29 mouse cellular contexts compared by ENCODE assay signal in the genomic region with DNA sequence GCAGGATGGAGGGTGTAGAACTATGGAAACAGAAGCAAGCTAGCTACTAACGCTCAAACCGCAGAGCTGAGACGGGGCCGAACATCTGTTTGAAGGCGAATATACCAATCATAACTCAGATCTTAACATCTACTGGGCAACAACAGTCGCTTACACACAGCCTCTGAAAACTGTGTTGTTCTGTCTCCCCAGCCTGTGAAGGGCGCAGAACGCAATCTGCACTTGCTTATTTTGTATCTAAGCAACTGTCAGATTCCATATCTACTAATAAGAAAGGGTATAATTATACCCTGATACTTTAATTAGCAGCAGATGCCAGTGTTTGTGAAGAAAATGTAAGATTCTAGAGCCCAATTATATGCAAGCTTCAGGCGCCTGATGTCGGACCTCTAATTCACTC.
DNase-seq lines count a peak whose midpoint lies in the region; ATAC-seq and TF ChIP-seq lines count a peak whose summit lies in the region.
"Had no signal": no experiment of that assay in that cellular context is flagged by ENCODE, and none has a peak within 500 bp of the region (broad histone marks: within the 10 kb centered on the region; RNA-seq: fewer than 3 reads in every experiment).

No protein-coding gene starts in this region.

- ATAC-seq in forebrain, embryonic 13.5 days = 0 out of 2 replicates have a peak, but pooled peaks have one; percentile 20
- peak; percentile 65 for ATAC-seq in forebrain, postnatal 0 days
- ATAC-seq: hindbrain, embryonic 16.5 days; midbrain, embryonic 13.5 days had no signal

- H3K9me3 ChIP-seq in forebrain, embryonic 13.5 days (replicated peaks) = no peaks in the 10 kb centered on the region
- H3K9me3 ChIP-seq in forebrain, embryonic 10.5 days = no peaks in the 10 kb centered on the region; the same call in 1 of the 2 replicates
- H3K9me3 ChIP-seq in forebrain, postnatal 0 days (ENCODE audit: low read length) = no peaks in the 10 kb centered on the region
- H3K9me3 ChIP-seq: embryonic facial prominence, embryonic 13.5 days; heart, embryonic 10.5 days; heart, embryonic 15.5 days; liver, embryonic 15.5 days; lung, embryonic 15.5 days; midbrain, embryonic 13.5 days; neural tube, embryonic 13.5 days had no signal

- no peak overlapping the region for H3K4me2 ChIP-seq in forebrain, embryonic 13.5 days
- no peak overlapping the region for H3K4me2 ChIP-seq in forebrain, postnatal 0 days (ENCODE audit: low read depth)
- H3K4me2 ChIP-seq: embryonic facial prominence, embryonic 13.5 days; heart, embryonic 15.5 days; liver, embryonic 15.5 days; lung, embryonic 15.5 days; midbrain, embryonic 13.5 days; neural tube, embryonic 13.5 days had no signal

- no peak overlapping the region for H3K9ac ChIP-seq in forebrain, embryonic 13.5 days
- no peak overlapping the region for H3K9ac ChIP-seq in forebrain, postnatal 0 days
- H3K9ac ChIP-seq: embryonic facial prominence, embryonic 13.5 days; heart, embryonic 15.5 days; liver, embryonic 15.5 days; lung, embryonic 15.5 days; midbrain, embryonic 13.5 days; neural tube, embryonic 13.5 days had no signal

- H3K27me3 ChIP-seq in forebrain, embryonic 13.5 days = no peaks in the 10 kb centered on the region
- H3K27me3 ChIP-seq in forebrain, embryonic 10.5 days (ENCODE audit: poor library complexity, severe bottlenecking) = no peaks in the 10 kb centered on the region
- no peaks in the 10 kb centered on the region for H3K27me3 ChIP-seq in forebrain, postnatal 0 days (ENCODE audit: insufficient read depth, low read length)
- H3K27me3 ChIP-seq: heart, embryonic 15.5 days; liver, embryonic 15.5 days; lung, embryonic 15.5 days; midbrain, embryonic 13.5 days; neural tube, embryonic 13.5 days had no signal

- 83% methylated on average over 10 of the region's 10 CpGs for WGBS in forebrain, embryonic 13.5 days
- 94% methylated on average over 10 of the region's 10 CpGs for WGBS in forebrain, embryonic 10.5 days
- 53% methylated on average over 10 of the region's 10 CpGs for WGBS in forebrain, postnatal 0 days

- no peaks in the 10 kb centered on the region for H3K36me3 ChIP-seq in forebrain, embryonic 13.5 days (ENCODE audit: poor library complexity, severe bottlenecking)
- H3K36me3 ChIP-seq in forebrain, embryonic 10.5 days (replicated peaks) = no peaks in the 10 kb centered on the region
- H3K36me3 ChIP-seq in forebrain, postnatal 0 days (ENCODE audit: insufficient read depth) = no peaks in the 10 kb centered on the region
- H3K36me3 ChIP-seq: embryonic facial prominence, embryonic 13.5 days; heart, embryonic 10.5 days; heart, embryonic 15.5 days; liver, embryonic 15.5 days; lung, embryonic 15.5 days; midbrain, embryonic 13.5 days; neural tube, embryonic 13.5 days had no signal

- TF ChIP-seq CTCF in forebrain, postnatal 0 days (IDR thresholded peaks at IDR 0.05; ENCODE audit: low read depth) = no peak

- no peak for DNase-seq in forebrain, embryonic 10.5 days (ENCODE audit: extremely low spot score, low spot score)
- peak; percentile 58 to 75 for DNase-seq in right cerebral cortex, postnatal 10 days (ENCODE audit: low spot score in 2 of 2)
- DNase-seq in right cerebral cortex, postnatal 36 days (ENCODE audit: low spot score in 2 of 2) = no peak
- DNase-seq in forebrain, postnatal 0 days = peak; percentile 68
- peak; percentile 47 for DNase-seq in telencephalon, adult 2 months (ENCODE audit: low read depth, low spot score)
- DNase-seq in retina, embryonic 14.5 days (ENCODE audit: low spot score) = no peak
- no peak for DNase-seq in retina, postnatal 1 day
- DNase-seq: adrenal gland, postnatal 25 days; cerebellum, adult 2 months; cerebellum, postnatal 14 days; gastrocnemius, postnatal 14 days; heart, adult 11 months; kidney, adult 18-20 months; kidney, postnatal 36 days; liver; lung, postnatal 36 days; right cerebral cortex, postnatal 4 days; thymus, adult 2 months; thymus, postnatal 4 days had no signal

- H3K4me3 ChIP-seq in forebrain, embryonic 13.5 days = no peak overlapping the region
- no peak overlapping the region for H3K4me3 ChIP-seq in forebrain, embryonic 10.5 days
- no peak overlapping the region for H3K4me3 ChIP-seq in forebrain, postnatal 0 days (ENCODE audit: low read depth, low read length)
- H3K4me3 ChIP-seq: embryonic facial prominence, embryonic 13.5 days; heart, embryonic 10.5 days; heart, embryonic 15.5 days; liver, embryonic 15.5 days; lung, embryonic 15.5 days; midbrain, embryonic 13.5 days; neural tube, embryonic 13.5 days had no signal

- peaks cover 7% of the 10 kb centered on the region; the same call in 1 of the 2 replicates for H3K4me1 ChIP-seq in forebrain, embryonic 13.5 days
- peaks cover 7% of the 10 kb centered on the region for H3K4me1 ChIP-seq in forebrain, embryonic 10.5 days
- H3K4me1 ChIP-seq in forebrain, postnatal 0 days (ENCODE audit: insufficient read depth) = no peaks in the 10 kb centered on the region
- H3K4me1 ChIP-seq: embryonic facial prominence, embryonic 13.5 days; heart, embryonic 10.5 days; heart, embryonic 15.5 days; liver, embryonic 15.5 days; lung, embryonic 15.5 days had no signal

- H3K27ac ChIP-seq in forebrain, embryonic 13.5 days = peak overlapping the region; percentile 63
- H3K27ac ChIP-seq in forebrain, embryonic 10.5 days = no peak overlapping the region
- H3K27ac ChIP-seq in forebrain, postnatal 0 days (ENCODE audit: low read depth, low read length) = peak overlapping the region; percentile 78
- H3K27ac ChIP-seq: embryonic facial prominence, embryonic 13.5 days; heart, embryonic 10.5 days; heart, embryonic 15.5 days; liver, embryonic 15.5 days; lung, embryonic 15.5 days; midbrain, embryonic 13.5 days; neural tube, embryonic 13.5 days; stomach, postnatal 0 days had no signal

Comparison
In these comparisons a context has a peak if more than half of its experiments do, and no peak if none do; other contexts are left out.
1. DNase-seq: peak in right cerebral cortex, postnatal 10 days (2 of 2), forebrain, postnatal 0 days (single experiment) and telencephalon, adult 2 months (single experiment); none in forebrain, embryonic 10.5 days (single experiment), right cerebral cortex, postnatal 36 days (0 of 2), retina, embryonic 14.5 days (single experiment) and retina, postnatal 1 day (single experiment).